Mouse (Mus musculus): ENCODE measurements around the gene Isca2. TPM values are rescaled to one million over a fixed set of nuclear protein-coding genes. Genes with fewer than 3 reads are reported as not detected.
A peak's percentile ranks its signal among the peaks of the same experiment; 100 is the strongest.

Gene Isca2
- polyA plus RNA-seq, 1 experiment from 2014 or later, result 143 TPM

GRCm38 (mm10) chr12:84755008-84755695 lies 17.9 kb upstream of the Isca2 start:
- H3K4me2 ChIP-seq, result no peak overlapping the region
- no peak overlapping the region for H3K9ac ChIP-seq
- H3K27me3 ChIP-seq, result peaks cover 24% of the 10 kb centered on the region; the same call in 1 of the 2 replicates
- H3K4me1 ChIP-seq, result 0 out of 2 replicates have a peak, but pooled peaks cover 4% of the 10 kb centered on the region
- 61% methylated on average over 16 of the region's 16 CpGs for WGBS
- H3K36me3 ChIP-seq, result peaks cover 42% of the 10 kb centered on the region
- H3K4me3 ChIP-seq (replicated peaks), result no peak overlapping the region
- H3K9me3 ChIP-seq (replicated peaks), result no peaks in the 10 kb centered on the region
- no peak overlapping the region for H3K27ac ChIP-seq
- no peak for ATAC-seq (replicated peaks; ENCODE audit: low FRiP score)

GRCm38 (mm10) chr12:84756016-84756415 lies 17.0 kb upstream of the Isca2 start:
- Histone ChIP-seq H3K36me3 (peaks cover 49% of the 10 kb centered on the region), H3K9me3 (replicated peaks) (no peaks in the 10 kb centered on the region), H3K9ac (no peak overlapping the region), H3K4me2 (no peak overlapping the region), H3K4me3 (replicated peaks) (no peak overlapping the region), H3K27me3 (peaks cover 18% of the 10 kb centered on the region; the same call in 1 of the 2 replicates), H3K27ac (no peak overlapping the region), H3K4me1 (no peaks in the 10 kb centered on the region)
- 93% methylated on average over 10 of the region's 10 CpGs for WGBS
- no peak for ATAC-seq (replicated peaks; ENCODE audit: low FRiP score)

GRCm38 (mm10) chr12:84759063-84759462 lies 14.0 kb upstream of the Isca2 start:
- H3K36me3 ChIP-seq, result peaks cover 65% of the 10 kb centered on the region
- no peaks in the 10 kb centered on the region for H3K9me3 ChIP-seq (replicated peaks)
- no peak overlapping the region for H3K4me3 ChIP-seq (replicated peaks)
- no peak overlapping the region for H3K9ac ChIP-seq
- H3K4me1 ChIP-seq, result no peaks in the 10 kb centered on the region
- H3K27me3 ChIP-seq, result no peaks in the 10 kb centered on the region
- no peak overlapping the region for H3K27ac ChIP-seq
- no peak for ATAC-seq (replicated peaks; ENCODE audit: low FRiP score)
- no peak overlapping the region for H3K4me2 ChIP-seq
- WGBS, result 81% methylated on average over 2 of the region's 2 CpGs

GRCm38 (mm10) chr12:84762532-84762931 lies 10.5 kb upstream of the Isca2 start:
- peaks cover 64% of the 10 kb centered on the region for H3K36me3 ChIP-seq
- 89% methylated on average over 5 of the region's 5 CpGs for WGBS
- peaks cover 8% of the 10 kb centered on the region for H3K4me1 ChIP-seq
- no peak overlapping the region for H3K4me2 ChIP-seq
- H3K4me3 ChIP-seq (replicated peaks), result no peak overlapping the region
- H3K27ac ChIP-seq, result no peak overlapping the region
- no peak for ATAC-seq (replicated peaks; ENCODE audit: low FRiP score)
- H3K9ac ChIP-seq, result no peak overlapping the region
- H3K27me3 ChIP-seq, result no peaks in the 10 kb centered on the region
- no peaks in the 10 kb centered on the region for H3K9me3 ChIP-seq (replicated peaks)

- Histone ChIP-seq H3K4me3 (replicated peaks) (no peak overlapping the region), H3K36me3 (peaks cover 53% of the 10 kb centered on the region), H3K27ac (no peak overlapping the region), H3K9ac (no peak overlapping the region), H3K9me3 (replicated peaks) (no peaks in the 10 kb centered on the region), H3K4me1 (peaks cover 8% of the 10 kb centered on the region), H3K27me3 (no peaks in the 10 kb centered on the region), H3K4me2 (no peak overlapping the region)
- ATAC-seq (replicated peaks; ENCODE audit: low FRiP score), result no peak
- 90% methylated on average over 13 of the region's 13 CpGs for WGBS
Measured at GRCm38 (mm10) chr12:84763577-84764218, 9.4 kb upstream of the Isca2 start.

DNA sequence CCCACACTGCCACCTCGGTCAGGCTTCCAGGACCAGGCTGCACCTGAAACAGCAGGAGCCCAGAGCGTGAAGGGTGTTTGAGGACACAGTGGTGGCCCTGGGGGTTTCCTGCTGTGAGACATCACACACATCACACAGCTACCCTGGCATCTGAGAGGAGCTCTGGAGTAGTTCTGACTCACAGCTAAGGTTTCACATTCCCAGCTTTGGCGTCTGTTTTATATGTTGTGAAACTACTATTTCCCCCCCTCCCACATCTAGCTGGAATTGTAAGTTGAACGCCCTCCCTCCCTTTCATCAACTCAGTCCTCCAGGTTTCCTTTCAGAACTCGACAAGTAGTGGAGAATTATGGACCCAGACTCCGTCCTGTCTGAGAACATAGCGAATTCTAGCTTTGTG lies 8.3 kb upstream of the Isca2 start:
- H3K36me3 ChIP-seq, result peaks cover 53% of the 10 kb centered on the region
- peaks cover 11% of the 10 kb centered on the region for H3K4me1 ChIP-seq
- no peak for ATAC-seq (replicated peaks; ENCODE audit: low FRiP score)
- no peaks in the 10 kb centered on the region for H3K27me3 ChIP-seq
- H3K4me2 ChIP-seq, result no peak overlapping the region
- WGBS, result 61% methylated on average over 7 of the region's 7 CpGs
- no peaks in the 10 kb centered on the region for H3K9me3 ChIP-seq (replicated peaks)
- no peak overlapping the region for H3K9ac ChIP-seq
- no peak overlapping the region for H3K27ac ChIP-seq
- no peak overlapping the region for H3K4me3 ChIP-seq (replicated peaks)

- no peak overlapping the region for H3K4me2 ChIP-seq
- no peak for ATAC-seq (replicated peaks; ENCODE audit: low FRiP score)
- no peak overlapping the region for H3K4me3 ChIP-seq (replicated peaks)
- peaks cover 46% of the 10 kb centered on the region for H3K36me3 ChIP-seq
- no peak overlapping the region for H3K9ac ChIP-seq
- H3K4me1 ChIP-seq, result peaks cover 15% of the 10 kb centered on the region
- H3K9me3 ChIP-seq (replicated peaks), result no peaks in the 10 kb centered on the region
- WGBS, result 89% methylated on average over 15 of the region's 15 CpGs
- no peaks in the 10 kb centered on the region for H3K27me3 ChIP-seq
- no peak overlapping the region for H3K27ac ChIP-seq
Measured at GRCm38 (mm10) chr12:84765506-84765905, 7.5 kb upstream of the Isca2 start.

DNA sequence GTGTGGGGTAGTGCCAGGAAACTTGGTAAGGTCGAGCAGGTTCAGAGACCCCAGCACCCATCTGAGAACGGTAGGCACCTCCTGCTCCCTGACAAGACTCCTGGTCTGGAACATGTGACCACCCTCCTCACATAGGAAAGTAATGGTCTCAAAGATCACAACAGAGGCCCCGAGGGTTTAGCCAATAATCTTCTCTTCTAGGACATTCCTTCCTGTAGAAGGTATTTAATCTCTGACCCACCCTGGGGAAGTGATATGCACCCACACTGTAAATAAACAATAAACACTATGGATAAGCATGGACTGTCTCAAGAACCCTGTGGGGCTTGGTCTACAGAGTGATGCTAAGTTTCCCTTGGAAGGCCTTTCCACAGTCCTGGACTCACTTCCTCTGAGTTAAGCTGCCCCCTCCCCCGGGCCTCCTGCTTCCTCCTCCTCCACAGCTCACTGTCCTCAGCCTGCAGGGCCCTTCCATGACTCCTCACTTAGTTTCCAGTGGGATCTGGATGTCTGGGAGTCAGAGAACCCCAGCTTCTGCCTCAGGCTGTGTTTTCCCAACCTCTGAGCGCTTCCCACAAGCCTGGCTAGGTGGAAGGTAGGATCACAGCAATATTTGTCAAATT lies 6.8 kb upstream of the Isca2 start:
- H3K4me1 ChIP-seq, result peaks cover 22% of the 10 kb centered on the region
- no peak overlapping the region for H3K27ac ChIP-seq
- peaks cover 43% of the 10 kb centered on the region for H3K36me3 ChIP-seq
- 0 out of 2 replicates have a peak, but pooled peaks have one; percentile 18 for ATAC-seq (replicated peaks; ENCODE audit: low FRiP score)
- H3K4me3 ChIP-seq (replicated peaks), result no peak overlapping the region
- H3K9me3 ChIP-seq (replicated peaks), result no peaks in the 10 kb centered on the region
- no peak overlapping the region for H3K4me2 ChIP-seq
- H3K27me3 ChIP-seq, result no peaks in the 10 kb centered on the region
- WGBS, result 66% methylated on average over 5 of the region's 5 CpGs
- H3K9ac ChIP-seq, result no peak overlapping the region

- Histone ChIP-seq H3K4me1 (peaks cover 32% of the 10 kb centered on the region), H3K4me2 (no peak overlapping the region), H3K36me3 (peaks cover 42% of the 10 kb centered on the region), H3K4me3 (replicated peaks) (no peak overlapping the region), H3K27ac (no peak overlapping the region), H3K9me3 (replicated peaks) (no peaks in the 10 kb centered on the region), H3K27me3 (no peaks in the 10 kb centered on the region), H3K9ac (no peak overlapping the region)
- WGBS, result 83% methylated on average over 6 of the region's 6 CpGs
- no peak for ATAC-seq (replicated peaks; ENCODE audit: low FRiP score)
Measured at GRCm38 (mm10) chr12:84767510-84767909, 5.5 kb upstream of the Isca2 start.

DNA sequence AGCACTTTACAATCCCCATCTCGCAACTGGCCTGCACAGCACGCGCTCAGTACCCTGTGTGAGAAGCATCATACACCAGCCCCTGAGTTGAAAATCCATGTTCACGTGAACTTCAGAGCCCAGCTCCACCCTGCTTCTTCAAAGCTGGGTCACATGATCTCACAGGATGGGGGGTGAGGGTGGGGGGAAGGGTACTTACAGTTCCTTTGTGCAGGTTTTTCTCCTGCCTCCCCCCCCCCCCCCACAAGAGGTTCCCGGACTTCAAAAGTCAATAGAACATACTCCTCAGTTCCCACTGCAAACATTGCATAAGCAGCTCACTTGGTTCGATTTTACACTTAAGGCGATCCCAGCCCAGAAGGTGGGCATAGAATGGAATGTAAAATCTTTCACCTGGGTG lies 3.4 kb upstream of the Isca2 start:
- Histone ChIP-seq H3K4me1 (peaks cover 43% of the 10 kb centered on the region), H3K4me2 (no peak overlapping the region), H3K4me3 (replicated peaks) (no peak overlapping the region), H3K9me3 (replicated peaks) (no peaks in the 10 kb centered on the region), H3K9ac (no peak overlapping the region), H3K27me3 (no peaks in the 10 kb centered on the region), H3K27ac (no peak overlapping the region), H3K36me3 (peaks cover 23% of the 10 kb centered on the region)
- no peak for ATAC-seq (replicated peaks; ENCODE audit: low FRiP score)
- WGBS, result 89% methylated on average over 7 of the region's 7 CpGs

GRCm38 (mm10) chr12:84771981-84772520 lies 1.0 kb upstream of the Isca2 start:
- H3K4me1 ChIP-seq, result peaks cover 36% of the 10 kb centered on the region
- peak overlapping the region; percentile 82 for H3K4me3 ChIP-seq (replicated peaks)
- H3K36me3 ChIP-seq, result peaks cover 22% of the 10 kb centered on the region
- H3K27me3 ChIP-seq, result no peaks in the 10 kb centered on the region
- H3K9me3 ChIP-seq (replicated peaks), result no peaks in the 10 kb centered on the region
- peak overlapping the region; percentile 73 for H3K4me2 ChIP-seq
- WGBS, result 3% methylated on average over 10 of the region's 10 CpGs
- H3K9ac ChIP-seq, result peak overlapping the region; percentile 84
- ATAC-seq (replicated peaks; ENCODE audit: low FRiP score), result no peak
- peak overlapping the region; percentile 98 for H3K27ac ChIP-seq

DNA sequence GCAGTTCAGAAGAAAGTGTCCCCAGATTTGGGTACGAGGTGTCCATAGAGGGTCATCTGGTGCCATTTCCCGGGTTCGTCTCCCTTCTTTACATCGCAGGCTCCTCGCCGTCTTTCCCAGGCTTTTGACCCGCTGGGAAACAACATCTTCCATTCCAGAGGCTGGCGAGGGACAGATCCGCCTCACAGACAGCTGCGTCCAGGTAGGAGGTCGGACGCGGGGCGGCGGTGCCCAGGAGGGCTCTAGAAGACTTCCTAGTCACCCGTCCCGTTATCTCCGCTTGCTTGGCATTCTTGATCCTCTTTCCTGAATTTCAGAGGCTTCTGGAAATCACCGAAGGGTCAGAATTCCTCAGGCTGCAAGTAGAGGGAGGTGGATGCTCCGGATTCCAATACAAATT lies 425 bp downstream of the Isca2 start:
- peak overlapping the region; percentile 67 for H3K27ac ChIP-seq
- H3K27me3 ChIP-seq, result no peaks in the 10 kb centered on the region
- peaks cover 36% of the 10 kb centered on the region for H3K4me1 ChIP-seq
- H3K9me3 ChIP-seq (replicated peaks), result no peaks in the 10 kb centered on the region
- peak overlapping the region; percentile 82 for H3K4me3 ChIP-seq (replicated peaks)
- H3K9ac ChIP-seq, result peak overlapping the region; percentile 73
- under 1% methylated on average over 20 of the region's 20 CpGs for WGBS
- ATAC-seq (replicated peaks; ENCODE audit: low FRiP score), result peak; percentile 6; the same call in 1 of the 2 replicates
- H3K36me3 ChIP-seq, result peaks cover 22% of the 10 kb centered on the region
- H3K4me2 ChIP-seq, result peak overlapping the region; percentile 73

Measured in kidney, embryonic 15.5 days (tissue).